Mouse (Mus musculus): ENCODE measurements around the gene Abcc2. TPM values are rescaled to one million over a fixed set of nuclear protein-coding genes. Genes with fewer than 3 reads are reported as not detected.

The Abcc2 gene
- polyA plus RNA-seq, 1 experiment, result not detected

DNA sequence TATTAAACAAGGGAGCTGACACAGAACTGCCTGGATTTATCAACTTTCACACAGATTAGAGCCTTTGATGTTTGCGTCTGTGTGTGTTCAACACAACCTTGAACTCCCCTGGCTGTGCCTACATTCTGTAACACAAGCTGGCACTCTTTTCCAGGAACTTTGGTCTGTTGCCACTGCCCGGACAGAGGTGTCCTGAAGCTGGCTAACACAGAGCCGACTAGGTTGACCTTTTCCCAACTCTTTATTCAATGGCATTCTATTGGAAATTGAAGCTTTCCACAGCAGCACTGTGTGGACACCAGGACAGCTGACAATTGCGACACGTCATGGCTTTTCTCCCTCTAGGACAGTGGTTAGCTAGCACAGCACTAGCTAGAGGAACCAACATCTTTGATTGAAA lies 15.2 kb downstream of the Abcc2 start:
- Histone ChIP-seq H3K4me1 (ENCODE audit: control insufficient read depth, insufficient read depth, low read length) (no peaks in the 10 kb centered on the region), H3K27me3 (ENCODE audit: control insufficient read depth, insufficient read depth, low read length, poor library complexity, severe bottlenecking) (no peaks in the 10 kb centered on the region; the same call in 1 of the 2 replicates), H3K4me3 (ENCODE audit: low read depth, low read length) (no peak overlapping the region), H3K9me3 (replicated peaks; ENCODE audit: control insufficient read depth, insufficient read depth, low read length, poor library complexity, severe bottlenecking) (no peaks in the 10 kb centered on the region), H3K36me3 (ENCODE audit: control insufficient read depth, insufficient read depth, low read length, poor library complexity, severe bottlenecking) (no peaks in the 10 kb centered on the region), H3K27ac (ENCODE audit: insufficient read depth, low read length) (no peak overlapping the region), H3K9ac (ENCODE audit: low read depth, poor library complexity, severe bottlenecking) (no peak overlapping the region)
- no peak for TF ChIP-seq EP300 (IDR thresholded peaks at IDR 0.05; ENCODE audit: insufficient read depth, low read depth, low read length)

DNA sequence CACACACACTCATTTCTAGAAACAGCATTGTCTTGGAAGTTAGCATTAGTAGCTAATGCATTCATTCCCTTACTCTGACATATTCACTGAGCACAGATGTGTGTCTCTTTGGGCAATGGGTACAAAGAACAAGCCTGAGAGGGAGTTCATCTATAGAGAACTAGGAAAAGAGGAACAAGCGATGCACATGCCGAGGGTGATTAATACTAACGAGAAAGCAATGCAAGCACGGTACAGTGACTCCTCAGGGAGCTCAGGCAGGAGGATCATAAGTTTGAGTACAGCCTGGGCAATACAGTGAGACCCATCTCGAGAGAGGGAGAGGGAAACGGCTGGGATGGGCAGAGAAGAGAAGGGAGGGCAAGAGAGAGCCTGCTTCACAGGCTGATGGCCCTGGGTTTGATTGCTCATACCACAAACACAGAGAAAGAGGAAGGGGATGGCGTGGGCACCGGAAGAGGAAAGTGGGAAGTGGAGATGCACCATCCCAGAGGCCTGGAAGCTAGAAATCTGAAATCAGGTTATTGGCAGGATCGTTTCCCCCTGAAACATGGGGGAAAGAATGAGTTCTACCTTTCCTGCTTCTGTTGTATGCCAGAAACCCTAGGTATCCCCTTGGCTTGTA lies 19.5 kb downstream of the Abcc2 start:
- Histone ChIP-seq H3K9ac (ENCODE audit: low read depth, poor library complexity, severe bottlenecking) (no peak overlapping the region), H3K4me1 (ENCODE audit: control insufficient read depth, insufficient read depth, low read length) (peaks cover 2% of the 10 kb centered on the region), H3K36me3 (ENCODE audit: control insufficient read depth, insufficient read depth, low read length, poor library complexity, severe bottlenecking) (no peaks in the 10 kb centered on the region), H3K4me3 (ENCODE audit: low read depth, low read length) (no peak overlapping the region), H3K27ac (ENCODE audit: insufficient read depth, low read length) (no peak overlapping the region), H3K27me3 (ENCODE audit: control insufficient read depth, insufficient read depth, low read length, poor library complexity, severe bottlenecking) (no peaks in the 10 kb centered on the region), H3K9me3 (replicated peaks; ENCODE audit: control insufficient read depth, insufficient read depth, low read length, poor library complexity, severe bottlenecking) (no peaks in the 10 kb centered on the region)
- TF ChIP-seq POLR2A (IDR thresholded peaks at IDR 0.05; ENCODE audit: insufficient read depth, low read length) (no peak), EP300 (IDR thresholded peaks at IDR 0.05; ENCODE audit: insufficient read depth, low read depth, low read length) (no peak), CTCF (IDR thresholded peaks at IDR 0.05; ENCODE audit: low read depth, low read length) (no peak)

DNA sequence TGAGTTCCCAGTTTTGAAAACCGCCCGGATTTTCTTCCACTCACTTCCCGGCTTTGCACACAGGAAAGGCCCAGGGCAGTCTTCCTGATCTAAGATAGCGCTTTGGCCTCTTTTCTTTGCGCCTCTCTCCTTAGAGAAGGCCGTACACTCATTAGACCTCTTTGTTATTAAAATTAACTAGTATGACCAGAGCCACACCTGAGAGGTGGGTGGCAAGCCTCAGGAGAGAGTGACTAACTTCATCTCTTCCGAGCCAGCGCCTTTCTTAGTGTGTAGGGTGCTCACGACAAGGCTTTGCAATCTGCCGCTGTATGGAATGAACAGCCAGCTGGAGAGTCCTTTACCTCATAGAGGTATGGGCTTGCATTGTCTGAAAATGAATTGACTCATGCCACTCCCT lies 21.9 kb downstream of the Abcc2 start:
- TF ChIP-seq CTCF (IDR thresholded peaks at IDR 0.05; ENCODE audit: low read depth, low read length) (no peak), EP300 (IDR thresholded peaks at IDR 0.05; ENCODE audit: insufficient read depth, low read depth, low read length) (no peak), POLR2A (IDR thresholded peaks at IDR 0.05; ENCODE audit: insufficient read depth, low read length) (no peak)
- H3K4me3 ChIP-seq (ENCODE audit: low read depth, low read length), result no peak overlapping the region
- no peaks in the 10 kb centered on the region for H3K36me3 ChIP-seq (ENCODE audit: control insufficient read depth, insufficient read depth, low read length, poor library complexity, severe bottlenecking)
- H3K27me3 ChIP-seq (ENCODE audit: control insufficient read depth, insufficient read depth, low read length, poor library complexity, severe bottlenecking), result no peaks in the 10 kb centered on the region; the same call in 1 of the 2 replicates
- H3K9ac ChIP-seq (ENCODE audit: low read depth, poor library complexity, severe bottlenecking), result no peak overlapping the region
- H3K9me3 ChIP-seq (replicated peaks; ENCODE audit: control insufficient read depth, insufficient read depth, low read length, poor library complexity, severe bottlenecking), result no peaks in the 10 kb centered on the region
- H3K27ac ChIP-seq (ENCODE audit: insufficient read depth, low read length), result peak overlapping the region; percentile 11; the same call in 1 of the 2 replicates
- peaks cover 5% of the 10 kb centered on the region for H3K4me1 ChIP-seq (ENCODE audit: control insufficient read depth, insufficient read depth, low read length)

DNA sequence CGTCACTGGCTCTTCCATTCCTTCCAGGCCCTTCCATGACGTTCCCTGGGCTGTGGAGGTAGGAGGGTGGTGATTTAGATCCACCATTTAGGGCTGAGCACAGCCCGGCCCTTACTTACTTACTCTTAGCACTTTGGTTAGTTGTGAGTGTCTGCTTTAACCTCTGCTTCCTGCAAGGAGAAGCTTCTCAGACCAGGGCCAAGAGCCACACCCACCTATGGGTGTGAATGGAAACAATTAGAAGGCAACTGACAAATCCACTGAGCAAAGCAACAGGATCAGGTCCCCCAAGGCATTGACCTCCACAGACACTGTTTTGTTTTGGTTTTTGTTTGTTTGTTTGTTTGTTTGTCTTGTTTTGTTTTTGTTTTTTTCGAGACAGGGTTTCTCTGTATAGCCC lies 27.3 kb downstream of the Abcc2 start:
- Histone ChIP-seq H3K9me3 (replicated peaks; ENCODE audit: control insufficient read depth, insufficient read depth, low read length, poor library complexity, severe bottlenecking) (no peaks in the 10 kb centered on the region), H3K4me3 (ENCODE audit: low read depth, low read length) (no peak overlapping the region), H3K4me1 (ENCODE audit: control insufficient read depth, insufficient read depth, low read length) (peaks cover 6% of the 10 kb centered on the region), H3K27ac (ENCODE audit: insufficient read depth, low read length) (no peak overlapping the region), H3K36me3 (ENCODE audit: control insufficient read depth, insufficient read depth, low read length, poor library complexity, severe bottlenecking) (no peaks in the 10 kb centered on the region), H3K9ac (ENCODE audit: low read depth, poor library complexity, severe bottlenecking) (no peak overlapping the region), H3K27me3 (ENCODE audit: control insufficient read depth, insufficient read depth, low read length, poor library complexity, severe bottlenecking) (no peaks in the 10 kb centered on the region; the same call in 1 of the 2 replicates)
- TF ChIP-seq POLR2A (IDR thresholded peaks at IDR 0.05; ENCODE audit: insufficient read depth, low read length) (no peak), EP300 (IDR thresholded peaks at IDR 0.05; ENCODE audit: insufficient read depth, low read depth, low read length) (no peak), CTCF (IDR thresholded peaks at IDR 0.05; ENCODE audit: low read depth, low read length) (no peak)

DNA sequence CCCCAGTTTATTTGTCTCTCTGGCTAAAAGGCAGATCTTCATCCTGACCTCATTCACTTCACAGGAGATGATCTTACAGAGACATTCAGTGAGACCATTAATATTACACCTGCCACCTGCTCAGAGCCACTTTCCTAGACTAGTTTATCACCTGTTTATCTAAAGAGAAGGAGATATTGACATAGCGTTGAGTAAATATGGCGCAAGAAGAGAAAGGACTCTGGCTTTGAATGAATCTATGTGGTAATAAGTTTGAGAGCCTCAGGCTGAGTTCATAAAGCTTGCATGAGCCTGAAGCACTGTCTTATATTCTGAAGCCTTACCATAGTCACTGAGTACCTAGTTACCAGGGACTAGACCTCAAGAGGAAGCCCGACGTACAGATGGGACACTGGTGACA lies 29.4 kb downstream of the Abcc2 start:
- Histone ChIP-seq H3K4me1 (ENCODE audit: control insufficient read depth, insufficient read depth, low read length) (peaks cover 6% of the 10 kb centered on the region), H3K9me3 (replicated peaks; ENCODE audit: control insufficient read depth, insufficient read depth, low read length, poor library complexity, severe bottlenecking) (no peaks in the 10 kb centered on the region), H3K27me3 (ENCODE audit: control insufficient read depth, insufficient read depth, low read length, poor library complexity, severe bottlenecking) (no peaks in the 10 kb centered on the region; the same call in 1 of the 2 replicates), H3K27ac (ENCODE audit: insufficient read depth, low read length) (no peak overlapping the region), H3K4me3 (ENCODE audit: low read depth, low read length) (no peak overlapping the region), H3K9ac (ENCODE audit: low read depth, poor library complexity, severe bottlenecking) (no peak overlapping the region), H3K36me3 (ENCODE audit: control insufficient read depth, insufficient read depth, low read length, poor library complexity, severe bottlenecking) (no peaks in the 10 kb centered on the region)
- TF ChIP-seq CTCF (IDR thresholded peaks at IDR 0.05; ENCODE audit: low read depth, low read length) (no peak), EP300 (IDR thresholded peaks at IDR 0.05; ENCODE audit: insufficient read depth, low read depth, low read length) (no peak), POLR2A (IDR thresholded peaks at IDR 0.05; ENCODE audit: insufficient read depth, low read length) (no peak)

DNA sequence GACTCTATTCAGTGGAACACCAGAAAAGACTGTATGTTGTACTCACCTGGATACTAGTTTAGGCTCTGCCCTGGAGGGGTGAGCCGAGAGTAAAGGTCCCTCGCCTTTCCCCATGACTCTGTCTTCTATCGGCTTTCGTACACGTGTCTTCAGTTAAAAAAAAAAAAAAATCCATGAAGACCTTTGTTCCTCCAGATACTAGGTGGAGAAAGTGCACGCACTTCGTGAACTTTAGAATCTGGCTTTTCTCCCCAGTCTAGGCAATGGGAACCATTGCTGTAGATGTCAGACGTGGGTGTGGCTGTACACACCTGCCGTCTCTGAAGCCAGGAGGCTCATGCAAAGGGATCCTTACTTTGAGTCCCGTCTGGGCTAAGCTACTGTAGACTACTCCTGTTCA lies 31.3 kb downstream of the Abcc2 start:
- Histone ChIP-seq H3K4me1 (ENCODE audit: control insufficient read depth, insufficient read depth, low read length) (peaks cover 5% of the 10 kb centered on the region), H3K27ac (ENCODE audit: insufficient read depth, low read length) (no peak overlapping the region), H3K9ac (ENCODE audit: low read depth, poor library complexity, severe bottlenecking) (no peak overlapping the region), H3K27me3 (ENCODE audit: control insufficient read depth, insufficient read depth, low read length, poor library complexity, severe bottlenecking) (no peaks in the 10 kb centered on the region), H3K9me3 (replicated peaks; ENCODE audit: control insufficient read depth, insufficient read depth, low read length, poor library complexity, severe bottlenecking) (no peaks in the 10 kb centered on the region), H3K36me3 (ENCODE audit: control insufficient read depth, insufficient read depth, low read length, poor library complexity, severe bottlenecking) (no peaks in the 10 kb centered on the region), H3K4me3 (ENCODE audit: low read depth, low read length) (no peak overlapping the region)
- TF ChIP-seq EP300 (IDR thresholded peaks at IDR 0.05; ENCODE audit: insufficient read depth, low read depth, low read length) (no peak), CTCF (IDR thresholded peaks at IDR 0.05; ENCODE audit: low read depth, low read length) (no peak), POLR2A (IDR thresholded peaks at IDR 0.05; ENCODE audit: insufficient read depth, low read length) (no peak)
